9 mouse cellular contexts compared by ENCODE assay signal in genomic region chr17:71283237-71283636, GRCm38 (mm10). TPM values are rescaled to one million over a fixed set of nuclear protein-coding genes. Genes with fewer than 3 reads are reported as not detected.
DNase-seq lines count a peak whose midpoint lies in the region; ATAC-seq and TF ChIP-seq lines count a peak whose summit lies in the region.
"Had no signal": no experiment of that assay in that cellular context is flagged by ENCODE, and none has a peak within 500 bp of the region (broad histone marks: within the 10 kb centered on the region; RNA-seq: fewer than 3 reads in every experiment).

No protein-coding gene starts in this region.

- H3K27me3 ChIP-seq in forebrain, postnatal 0 days (ENCODE audit: insufficient read depth, low read length), result no peaks in the 10 kb centered on the region
- no peaks in the 10 kb centered on the region for H3K27me3 ChIP-seq in forebrain, embryonic 10.5 days (ENCODE audit: poor library complexity, severe bottlenecking)
- no peaks in the 10 kb centered on the region for H3K27me3 ChIP-seq in embryonic facial prominence, embryonic 15.5 days
- no peaks in the 10 kb centered on the region for H3K27me3 ChIP-seq in heart, postnatal 0 days (ENCODE audit: control insufficient read depth, insufficient read depth, low read length)
- H3K27me3 ChIP-seq in limb, embryonic 13.5 days, result no peaks in the 10 kb centered on the region
- H3K27me3 ChIP-seq: embryonic facial prominence, embryonic 12.5 days had no signal

- ATAC-seq in forebrain, postnatal 0 days, result 0 out of 2 replicates have a peak, but pooled peaks have one; percentile 36
- ATAC-seq in embryonic facial prominence, embryonic 15.5 days (ENCODE audit: insufficient number of reproducible peaks, low FRiP score, low TSS enrichment, low read depth), result peak; percentile 55
- ATAC-seq in heart, postnatal 0 days (ENCODE audit: insufficient read depth, low read depth), result peak; percentile 60
- peak; percentile 78 for ATAC-seq in limb, embryonic 13.5 days (ENCODE audit: low FRiP score, low read depth)
- ATAC-seq in megakaryocyte, adult 5-6 weeks (ENCODE audit: poor library complexity, severe bottlenecking), result no peak
- ATAC-seq in frontal cortex, adult (ENCODE audit: low TSS enrichment), result no peak

- peak; percentile 20 for DNase-seq in forebrain, postnatal 0 days
- DNase-seq in forebrain, embryonic 10.5 days (ENCODE audit: extremely low spot score, low spot score), result no peak
- peak; percentile 89 for DNase-seq in heart, postnatal 0 days (ENCODE audit: low spot score)
- DNase-seq in layer of hippocampus, postnatal 36 days, result no peak

- no peak overlapping the region for H3K9ac ChIP-seq in forebrain, postnatal 0 days
- no peak overlapping the region for H3K9ac ChIP-seq in embryonic facial prominence, embryonic 15.5 days
- H3K9ac ChIP-seq in heart, postnatal 0 days (replicated peaks; ENCODE audit: low read depth, low read length), result no peak overlapping the region
- no peak overlapping the region for H3K9ac ChIP-seq in limb, embryonic 13.5 days
- H3K9ac ChIP-seq: embryonic facial prominence, embryonic 12.5 days had no signal

- no peak overlapping the region for H3K4me2 ChIP-seq in forebrain, postnatal 0 days (ENCODE audit: low read depth)
- no peak overlapping the region for H3K4me2 ChIP-seq in embryonic facial prominence, embryonic 15.5 days (replicated peaks)
- no peak overlapping the region for H3K4me2 ChIP-seq in heart, postnatal 0 days (ENCODE audit: low read depth, low read length)
- H3K4me2 ChIP-seq in limb, embryonic 13.5 days (replicated peaks), result no peak overlapping the region
- H3K4me2 ChIP-seq: embryonic facial prominence, embryonic 12.5 days had no signal

- no peak overlapping the region for H3K27ac ChIP-seq in forebrain, postnatal 0 days (ENCODE audit: low read depth, low read length)
- H3K27ac ChIP-seq in forebrain, embryonic 10.5 days, result no peak overlapping the region
- no peak overlapping the region for H3K27ac ChIP-seq in embryonic facial prominence, embryonic 15.5 days (replicated peaks)
- peak overlapping the region; percentile 47 for H3K27ac ChIP-seq in heart, postnatal 0 days (ENCODE audit: low read depth)
- peak overlapping the region; percentile 22; the same call in 1 of the 2 replicates for H3K27ac ChIP-seq in limb, embryonic 13.5 days
- H3K27ac ChIP-seq: embryonic facial prominence, embryonic 12.5 days had no signal

- H3K9me3 ChIP-seq in forebrain, postnatal 0 days (ENCODE audit: low read length), result no peaks in the 10 kb centered on the region
- H3K9me3 ChIP-seq in forebrain, embryonic 10.5 days, result no peaks in the 10 kb centered on the region
- H3K9me3 ChIP-seq in embryonic facial prominence, embryonic 15.5 days (replicated peaks), result no peaks in the 10 kb centered on the region
- no peaks in the 10 kb centered on the region for H3K9me3 ChIP-seq in heart, postnatal 0 days (replicated peaks; ENCODE audit: control insufficient read depth, low read length)
- H3K9me3 ChIP-seq in limb, embryonic 13.5 days, result no peaks in the 10 kb centered on the region
- H3K9me3 ChIP-seq: embryonic facial prominence, embryonic 12.5 days had no signal

- WGBS in forebrain, postnatal 0 days, result 79% methylated on average over 4 of the region's 4 CpGs
- 90% methylated on average over 4 of the region's 4 CpGs for WGBS in forebrain, embryonic 10.5 days
- 76% methylated on average over 4 of the region's 4 CpGs for WGBS in embryonic facial prominence, embryonic 15.5 days
- WGBS in heart, postnatal 0 days, result 28% methylated on average over 4 of the region's 4 CpGs
- 73% methylated on average over 4 of the region's 4 CpGs for WGBS in limb, embryonic 13.5 days

- no peaks in the 10 kb centered on the region for H3K36me3 ChIP-seq in forebrain, postnatal 0 days (ENCODE audit: insufficient read depth)
- H3K36me3 ChIP-seq in forebrain, embryonic 10.5 days (replicated peaks), result peaks cover 10% of the 10 kb centered on the region; the same call in 1 of the 2 replicates
- no peaks in the 10 kb centered on the region for H3K36me3 ChIP-seq in embryonic facial prominence, embryonic 15.5 days
- H3K36me3 ChIP-seq in heart, postnatal 0 days (replicated peaks; ENCODE audit: control insufficient read depth, insufficient read depth, low read length), result no peaks in the 10 kb centered on the region
- H3K36me3 ChIP-seq in limb, embryonic 13.5 days, result no peaks in the 10 kb centered on the region
- H3K36me3 ChIP-seq: embryonic facial prominence, embryonic 12.5 days had no signal

- no peak for TF ChIP-seq CTCF in forebrain, postnatal 0 days (IDR thresholded peaks at IDR 0.05; ENCODE audit: low read depth)
- no peak for TF ChIP-seq CTCF in heart, postnatal 0 days (IDR thresholded peaks at IDR 0.05; ENCODE audit: low read depth)

- no peaks in the 10 kb centered on the region for H3K4me1 ChIP-seq in forebrain, postnatal 0 days (ENCODE audit: insufficient read depth)
- H3K4me1 ChIP-seq in forebrain, embryonic 10.5 days, result peaks cover 15% of the 10 kb centered on the region
- H3K4me1 ChIP-seq in embryonic facial prominence, embryonic 15.5 days, result peaks cover 12% of the 10 kb centered on the region; the same call in 1 of the 2 replicates
- peaks cover 43% of the 10 kb centered on the region for H3K4me1 ChIP-seq in heart, postnatal 0 days (ENCODE audit: control insufficient read depth, insufficient read depth)
- H3K4me1 ChIP-seq in limb, embryonic 13.5 days, result peaks cover 27% of the 10 kb centered on the region

- TF ChIP-seq EP300 in heart, postnatal 0 days (IDR thresholded peaks at IDR 0.05; ENCODE audit: low read depth), result no peak

- no peak overlapping the region for H3K4me3 ChIP-seq in forebrain, postnatal 0 days (ENCODE audit: low read depth, low read length)
- H3K4me3 ChIP-seq in forebrain, embryonic 10.5 days, result no peak overlapping the region
- no peak overlapping the region for H3K4me3 ChIP-seq in embryonic facial prominence, embryonic 15.5 days (replicated peaks)
- no peak overlapping the region for H3K4me3 ChIP-seq in heart, postnatal 0 days (ENCODE audit: low read depth, low read length)
- H3K4me3 ChIP-seq in limb, embryonic 13.5 days, result no peak overlapping the region
- H3K4me3 ChIP-seq: embryonic facial prominence, embryonic 12.5 days had no signal

RNA-seq across cellular contexts. Expression of gene Emilin2, which starts 28.5 kb away (rescaled TPM):
- 2.3 and 3.2 TPM in 2 replicates for total RNA-seq in forebrain, postnatal 0 days (2014; rRNA removed)
- 1.3 and 2.0 TPM in 2 replicates for polyA plus RNA-seq in forebrain, postnatal 0 days (2015; fragmentation: Nextera tagmentation; extraction: Ambion mirVana)
- polyA plus RNA-seq in forebrain, embryonic 10.5 days (2016; fragmentation: Nextera tagmentation; extraction: Ambion mirVana), result 19.7 and 22.6 TPM in 2 replicates
- polyA plus RNA-seq in embryonic facial prominence, embryonic 15.5 days (2015; fragmentation: Nextera tagmentation; extraction: Ambion mirVana), result 26.3 and 31.7 TPM in 2 replicates
- 86.4 and 107 TPM in 2 replicates for total RNA-seq in heart, postnatal 0 days (2014; rRNA removed; ENCODE audit: low replicate concordance)
- polyA plus RNA-seq in heart, postnatal 0 days (2015; fragmentation: Nextera tagmentation; extraction: Ambion mirVana), result 58.5 and 65.3 TPM in 2 replicates
- 18.6 and 19.1 TPM in 2 replicates for polyA plus RNA-seq in limb, embryonic 13.5 days (2015; fragmentation: Nextera tagmentation; extraction: Ambion mirVana)
- 152 and 159 TPM in 2 replicates for total RNA-seq in megakaryocyte, adult 5-6 weeks (2015)
- 244 and 250 TPM in 2 replicates for total RNA-seq in megakaryocyte, adult 5-6 weeks (2017)
- total RNA-seq in layer of hippocampus, postnatal 36 days (2021), result 1 to 10 TPM; 1.7 to 4.4 TPM

Comparison
In these comparisons a context has a peak if more than half of its experiments do, and no peak if none do; other contexts are left out.
1. DNase-seq: peak in forebrain, postnatal 0 days (single experiment) and heart, postnatal 0 days (single experiment); none in forebrain, embryonic 10.5 days (single experiment) and layer of hippocampus, postnatal 36 days (0 of 2).
2. ATAC-seq: peak in forebrain, postnatal 0 days (single experiment), embryonic facial prominence, embryonic 15.5 days (single experiment), heart, postnatal 0 days (single experiment) and limb, embryonic 13.5 days (single experiment); none in megakaryocyte, adult 5-6 weeks (single experiment) and frontal cortex, adult (single experiment).
3. H3K27ac ChIP-seq: peak in heart, postnatal 0 days (single experiment) and limb, embryonic 13.5 days (single experiment); none in forebrain, postnatal 0 days (single experiment), forebrain, embryonic 10.5 days (single experiment) and embryonic facial prominence, embryonic 15.5 days (single experiment).